Mouse (Mus musculus) olfactory bulb, adult 2 months (tissue): Measurements from ENCODE around the gene Guca2a.

Source experiments
- CTCF ChIP-seq: fragments of 200-500 bp; IDR thresholded peaks from 2 replicates; pipeline ENCODE4 v1.5.1; 2012; ENCODE audit warnings: low read depth, mild to moderate bottlenecking, low read length, moderate library complexity; ENCODE audit not compliant: insufficient read depth
- POLR2A ChIP-seq: fragments of 200-500 bp; IDR thresholded peaks from 2 replicates; pipeline ENCODE4 v1.6.1; 2012; ENCODE audit warnings: mild to moderate bottlenecking, low read depth, low read length, moderate library complexity; ENCODE audit not compliant: insufficient read depth

GRCm38 (mm10) chr4:119599605-119600004 lies 37.9 kb upstream of the Guca2a start:
- TF ChIP-seq POLR2A (no peak), CTCF (no peak)
